Mouse (Mus musculus) MEL (cell line): ENCODE measurements around the gene Ube2z.

ENCODE experiments used
- CTCF ChIP-seq, 3 experiments: IDR thresholded peaks in 2 of 3; conservative IDR thresholded peaks in 1 of 3; 2 replicates each; pipeline ENCODE4 v1.5.1; 2011 to 2012; ENCODE audit warnings: low read length in 3 of 3, low read depth in 2 of 3, mild to moderate bottlenecking in 2 of 3, improper control_type of control experiment in 1 of 3, inconsistent platforms in 1 of 3, mixed read lengths in 1 of 3, moderate library complexity in 1 of 3; ENCODE audit not compliant: control insufficient read depth in 1 of 3, insufficient read depth in 1 of 3, poor library complexity in 1 of 3, severe bottlenecking in 1 of 3
- E2F4 ChIP-seq: IDR thresholded peaks from 2 replicates; pipeline ENCODE4 v1.6.1; 2011; ENCODE audit warnings: low read depth, low read length, improper control_type of control experiment, borderline replicate concordance
- EP300 ChIP-seq, 2 experiments: IDR thresholded peaks; 2 replicates each; pipeline ENCODE4 v1.6.1; 2011; ENCODE audit warnings: improper control_type of control experiment in 2 of 2, low read length in 2 of 2, low read depth in 1 of 2, mild to moderate bottlenecking in 1 of 2
- MAX ChIP-seq: IDR thresholded peaks from 2 replicates; pipeline ENCODE4 v1.6.1; 2011; ENCODE audit warnings: low read length, improper control_type of control experiment
- MAZ ChIP-seq: IDR thresholded peaks from 2 replicates; pipeline ENCODE4 v1.6.1; 2012; ENCODE audit warnings: low read depth, mild to moderate bottlenecking, inconsistent platforms, low read length, improper control_type of control experiment
- MEF2A ChIP-seq: IDR thresholded peaks from 2 replicates; pipeline ENCODE4 v1.6.1; 2014; ENCODE audit warnings: low read depth, mild to moderate bottlenecking, inconsistent platforms, low read length, improper control_type of control experiment; ENCODE audit not compliant: poor library complexity, insufficient replicate concordance, severe bottlenecking; ENCODE audit errors: extremely low read depth
- MYB ChIP-seq: IDR thresholded peaks from 2 replicates; pipeline ENCODE4 v1.6.1; 2011; ENCODE audit warnings: mild to moderate bottlenecking, low read depth, low read length, improper control_type of control experiment
- POLR2A ChIP-seq, 2 experiments: IDR thresholded peaks; 2 replicates each; pipeline ENCODE4 v1.6.1; 2011 to 2012; ENCODE audit warnings: low read length in 2 of 2, mild to moderate bottlenecking in 2 of 2, control low read depth in 1 of 2, improper control_type of control experiment in 1 of 2, low read depth in 1 of 2, moderate library complexity in 1 of 2; ENCODE audit not compliant: control insufficient read depth in 1 of 2, insufficient read depth in 1 of 2, poor library complexity in 1 of 2
- RCOR1 ChIP-seq: IDR thresholded peaks from 2 replicates; pipeline ENCODE4 v1.6.1; 2012; ENCODE audit warnings: low read depth, mild to moderate bottlenecking, inconsistent platforms, low read length, improper control_type of control experiment
- TCF12 ChIP-seq: IDR thresholded peaks from 2 replicates; pipeline ENCODE4 v1.6.1; 2014; ENCODE audit warnings: low read depth, mild to moderate bottlenecking, inconsistent platforms, low read length, improper control_type of control experiment, moderate library complexity
- USF2 ChIP-seq, 2 experiments: IDR thresholded peaks; 2 replicates each; pipeline ENCODE4 v1.6.1; 2011 to 2012; ENCODE audit warnings: improper control_type of control experiment in 2 of 2, low read length in 2 of 2, borderline replicate concordance in 1 of 2, inconsistent platforms in 1 of 2, low read depth in 1 of 2, mild to moderate bottlenecking in 1 of 2; ENCODE audit not compliant: insufficient read depth in 1 of 2
- ZMIZ1 ChIP-seq: IDR thresholded peaks from 2 replicates; pipeline ENCODE4 v1.6.1; 2012; ENCODE audit warnings: low read depth, mild to moderate bottlenecking, inconsistent platforms, low read length, improper control_type of control experiment, moderate library complexity
- ZNF384 ChIP-seq: IDR thresholded peaks from 2 replicates; pipeline ENCODE4 v1.6.1; 2012; ENCODE audit warnings: low read depth, mild to moderate bottlenecking, inconsistent platforms, low read length, improper control_type of control experiment

DNA sequence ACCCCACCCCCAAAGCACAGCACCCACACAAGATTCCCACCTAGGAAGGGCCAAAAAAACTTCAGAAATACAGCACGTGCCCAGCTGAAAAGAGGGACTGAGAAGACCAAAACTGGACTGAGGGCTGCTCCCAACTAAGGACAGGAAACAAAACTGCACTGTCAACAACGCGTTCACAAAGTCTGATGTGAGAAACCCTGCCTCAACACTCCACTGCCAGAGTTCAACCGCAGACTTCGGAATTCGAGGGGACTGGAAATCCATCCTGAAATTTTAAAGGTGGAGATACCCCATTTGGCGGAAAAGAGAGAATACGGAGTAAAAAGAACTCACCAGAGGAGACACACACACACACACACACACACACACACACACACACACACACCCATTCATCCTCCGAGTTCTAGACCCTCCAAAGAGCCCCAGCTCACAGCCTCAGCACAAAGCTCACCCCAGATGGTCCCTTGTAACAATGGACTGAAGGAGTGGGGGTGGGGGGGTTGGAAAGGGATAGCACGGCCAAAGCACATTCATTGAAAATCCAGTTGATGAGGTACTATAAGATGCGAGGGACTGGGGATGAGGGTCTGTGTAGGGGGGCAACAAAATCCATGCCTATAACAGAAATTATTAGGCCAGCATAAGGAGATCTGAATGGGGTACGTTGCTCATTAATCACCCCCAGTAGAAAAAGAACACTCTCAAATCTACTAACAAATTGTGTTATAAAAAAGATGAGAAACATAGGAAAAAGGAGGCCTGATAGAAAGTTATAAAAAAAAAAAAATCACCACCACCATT lies 61.9 kb downstream of the Ube2z start:
- TF ChIP-seq POLR2A (IDR thresholded peaks at IDR 0.05; ENCODE audit: control insufficient read depth in 1 of 2, insufficient read depth in 1 of 2, low read depth in 1 of 2, low read length in 2 of 2, poor library complexity in 1 of 2) (no peak), MEF2A (no peak), TCF12 (no peak), MYB (no peak), MAX (no peak), ZMIZ1 (no peak), EP300 (IDR thresholded peaks at IDR 0.05; ENCODE audit: low read depth in 1 of 2, low read length in 2 of 2) (no peak), E2F4 (no peak), USF2 (IDR thresholded peaks at IDR 0.05; ENCODE audit: borderline replicate concordance in 1 of 2, insufficient read depth in 1 of 2, low read depth in 1 of 2, low read length in 2 of 2) (no peak), RCOR1 (no peak), CTCF (IDR thresholded peaks at IDR 0.05 in 2 of 3, conservative IDR thresholded peaks at IDR 0.05 in 1 of 3; ENCODE audit: control insufficient read depth in 1 of 3, insufficient read depth in 1 of 3, low read depth in 2 of 3, low read length in 3 of 3, poor library complexity in 1 of 3, severe bottlenecking in 1 of 3) (no peak), MAZ (no peak), ZNF384 (no peak)
